Mouse (Mus musculus) testis, adult 2 months (tissue): Measurements from ENCODE around the gene Cnnm1.

ENCODE experiments used
- CTCF ChIP-seq: fragments of 200-500 bp; IDR thresholded peaks from 2 replicates; pipeline ENCODE4 v1.5.1; 2012; ENCODE audit warnings: low read depth, mild to moderate bottlenecking, inconsistent platforms, low read length, moderate library complexity; ENCODE audit not compliant: control insufficient read depth, insufficient read depth, insufficient replicate concordance
- POLR2A ChIP-seq: fragments of 200-500 bp; IDR thresholded peaks from 2 replicates; pipeline ENCODE4 v1.6.1; 2012; ENCODE audit warnings: low read depth, mild to moderate bottlenecking, inconsistent platforms, low read length, moderate library complexity; ENCODE audit not compliant: control insufficient read depth

GRCm38 (mm10) chr19:43530921-43531320 lies 90.7 kb downstream of the Cnnm1 start:
- no peak for TF ChIP-seq CTCF
- no peak for TF ChIP-seq POLR2A
